ENCODE assay signal across 9 mouse cellular contexts in the genomic region with DNA sequence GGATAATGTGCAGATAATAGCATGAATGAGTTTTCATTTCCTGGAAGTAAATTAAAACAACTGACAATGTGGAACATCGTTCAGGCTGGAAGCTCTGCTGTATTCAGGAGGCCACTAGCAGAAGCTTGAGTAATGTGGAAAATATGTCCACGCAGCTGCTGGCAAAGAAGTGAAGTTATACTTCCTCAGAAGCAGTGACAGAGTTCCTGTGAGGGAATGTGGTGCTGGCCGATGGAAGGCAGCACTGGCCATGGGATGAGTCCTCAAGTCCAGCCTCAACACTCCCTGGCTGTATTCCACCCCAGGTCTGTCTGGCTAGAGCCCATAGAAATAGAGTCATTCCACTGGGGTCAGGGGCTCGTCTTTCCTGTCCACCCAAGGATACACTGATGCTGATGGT.
DNase-seq lines count a peak whose midpoint lies in the region.
"Had no signal": no experiment of that assay in that cellular context is flagged by ENCODE, and none has a peak within 500 bp of the region (broad histone marks: within the 10 kb centered on the region; RNA-seq: fewer than 3 reads in every experiment).

No protein-coding gene starts in this region.

- DNase-seq in adrenal gland, postnatal 14 days, result peak; percentile 27
- no peak for DNase-seq in adrenal gland, adult 8-10 months
- peak; percentile 26 for DNase-seq in 416B (ENCODE audit: low read depth)
- peak; percentile 63 for DNase-seq in gastrocnemius, postnatal 25 days
- peak; percentile 27 for DNase-seq in heart, postnatal 25 days (ENCODE audit: low spot score)
- DNase-seq in layer of hippocampus, postnatal 25 days (ENCODE audit: extremely low spot score in 1 of 2, low spot score in 1 of 2), result no peak
- no peak for DNase-seq in layer of hippocampus, adult 8-10 months (ENCODE audit: low spot score in 2 of 2)
- DNase-seq in layer of hippocampus, postnatal 36 days, result no peak
- DNase-seq: left cerebral cortex, postnatal 4 days had no signal

- intact Hi-C loops in heart, postnatal 25 days (cut with DNase I), result loop anchor here (5.0 kb wide), 1 partner anchor 47 kb away; no protein-coding TSS in a partner anchor

Comparison
In these comparisons a context has a peak if more than half of its experiments do, and no peak if none do; other contexts are left out.
1. DNase-seq: peak in adrenal gland, postnatal 14 days (single experiment), 416B (single experiment), gastrocnemius, postnatal 25 days (single experiment) and heart, postnatal 25 days (single experiment); none in adrenal gland, adult 8-10 months (single experiment), layer of hippocampus, postnatal 25 days (0 of 2), layer of hippocampus, adult 8-10 months (0 of 2) and layer of hippocampus, postnatal 36 days (0 of 2).